Mouse (Mus musculus) T-helper 1 cell (primary cell): ENCODE results near the gene Ccr7.

Experiments used
- in situ Hi-C: fragments of 300-600 bp; cut with MboI, MseI; formaldehyde crosslinking; loops from one replicate; pipeline ENCODE4 v1.15.1; 2025; ENCODE audit warnings: high pct_unique_total_duplicates

The Ccr7 gene

DNA sequence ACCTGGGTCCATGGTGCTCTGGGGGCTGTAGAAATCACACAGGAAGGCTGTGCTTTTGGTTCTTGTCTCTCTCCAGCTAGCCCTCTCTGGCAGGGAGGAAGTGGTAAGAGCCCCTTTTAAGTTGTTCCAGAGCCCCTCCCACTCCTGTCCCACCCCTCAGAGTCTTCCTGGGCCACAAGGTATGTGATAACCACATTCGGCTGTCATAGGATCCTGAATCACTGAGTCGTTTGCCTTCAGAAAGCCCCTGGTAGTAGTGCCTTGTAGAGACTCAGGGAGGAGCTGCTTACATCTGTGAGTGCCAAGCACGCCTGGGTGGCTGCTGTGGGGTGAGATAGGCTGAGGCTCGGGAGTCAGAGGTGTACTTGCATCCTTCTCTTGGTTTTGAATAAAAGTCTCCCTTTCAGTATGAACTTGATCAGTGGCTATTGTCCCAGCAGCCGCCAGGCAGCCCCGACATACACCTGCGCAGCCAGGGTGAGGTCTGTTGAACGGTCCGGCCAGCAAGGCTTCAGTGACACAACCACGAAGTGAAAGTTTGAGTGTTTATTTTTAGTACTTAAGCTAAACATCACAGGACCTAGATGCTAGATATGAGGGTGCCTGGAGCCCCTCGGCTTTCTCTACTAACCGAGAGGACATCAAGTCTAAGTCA lies at the start of gene Ccr7:
Gene Ccr7 (minus strand): TSS at position 91 of the 655 bp plus-strand sequence.
- in situ Hi-C loops: loop anchor here (5.0 kb wide), 1 partner anchor 32 kb away; no protein-coding TSS in a partner anchor

DNA sequence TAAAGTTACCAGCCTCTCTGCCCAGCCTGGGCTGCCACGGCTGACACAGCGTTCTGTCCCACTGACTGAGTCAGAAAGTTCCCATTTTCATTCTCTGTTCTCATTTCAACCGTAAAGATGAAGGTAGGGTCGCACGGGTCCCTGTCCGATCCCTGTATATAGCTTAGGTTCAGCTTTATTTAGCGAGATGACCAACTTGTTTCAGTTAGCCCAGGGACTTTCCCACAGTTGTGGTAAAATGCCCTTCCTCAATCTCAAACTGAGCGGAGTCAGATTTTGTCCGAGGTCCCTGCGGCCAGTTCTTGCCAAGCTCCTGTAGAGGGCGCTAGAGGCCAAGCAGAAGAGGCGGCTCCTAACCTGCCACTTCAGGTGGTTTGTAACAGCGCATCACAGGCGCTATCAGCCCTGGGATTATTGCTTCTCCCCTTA lies 34.3 kb upstream of the Ccr7 start:
- in situ Hi-C loops: loop anchor here (5.0 kb wide), 1 partner anchor 37 kb away; no protein-coding TSS in a partner anchor

DNA sequence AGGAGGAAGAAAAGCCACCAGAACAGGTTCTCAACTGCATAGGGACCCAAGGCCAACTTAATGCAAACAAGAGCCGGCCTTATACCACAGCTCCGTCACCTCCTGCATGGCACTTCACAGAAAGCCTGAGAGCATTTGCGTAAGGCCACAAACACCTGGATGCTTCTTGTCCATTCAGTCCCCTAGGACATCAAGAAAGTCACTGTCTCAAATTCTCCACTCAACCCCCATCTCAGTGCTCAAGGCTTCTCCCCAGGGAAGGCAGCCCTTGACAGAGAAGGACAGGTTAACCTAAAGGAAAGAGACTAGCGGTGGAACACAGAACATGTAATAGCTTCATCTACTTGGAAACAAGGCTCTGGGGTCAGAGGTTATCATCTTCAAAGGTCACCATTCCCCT lies 32.5 kb upstream of the Ccr7 start:
- in situ Hi-C loops: loop anchor here (5.0 kb wide), 1 partner anchor 35 kb away; no protein-coding TSS in a partner anchor

DNA sequence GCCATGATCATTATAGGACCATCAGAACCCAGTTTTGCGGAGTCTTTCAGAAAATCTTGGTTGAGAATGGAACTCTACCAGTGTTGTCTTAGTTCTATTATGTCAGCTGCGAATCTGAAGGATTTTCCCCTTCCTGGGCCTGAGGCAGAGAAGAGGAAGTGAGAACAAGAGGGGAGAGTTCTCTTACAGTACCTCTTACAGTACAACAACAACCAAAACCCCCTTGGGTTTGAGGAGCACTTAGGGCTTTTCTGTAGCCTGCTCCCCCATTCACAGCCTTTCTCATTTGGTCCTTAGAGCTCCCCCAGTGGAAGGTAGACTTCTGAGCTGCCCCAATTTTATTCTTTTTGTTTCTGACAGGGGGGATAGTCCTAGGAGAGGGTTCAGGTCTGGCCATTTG lies 32.0 kb upstream of the Ccr7 start:
- in situ Hi-C loops: loop anchor here (5.0 kb wide), 1 partner anchor 35 kb away; no protein-coding TSS in a partner anchor

DNA sequence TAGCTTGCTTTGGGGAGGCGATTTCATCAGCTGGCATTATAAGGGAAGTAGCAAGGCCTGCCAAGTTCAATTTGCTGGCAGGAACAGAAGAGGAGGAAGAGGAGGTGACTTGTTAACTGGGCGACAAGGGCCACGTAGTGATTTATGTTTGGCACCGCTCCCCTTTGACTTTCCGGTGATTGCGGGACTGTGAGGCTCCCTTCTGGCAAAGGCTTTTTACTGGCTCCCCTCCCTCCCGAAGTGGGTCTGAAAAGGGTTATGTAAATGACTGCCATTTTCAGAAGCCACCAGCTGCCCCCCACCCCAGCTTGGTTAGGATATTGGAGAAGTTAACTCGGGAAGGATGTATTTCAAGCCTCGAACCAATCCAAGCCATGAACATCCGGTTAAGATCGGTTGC lies 27.7 kb upstream of the Ccr7 start:
- in situ Hi-C loops: no loop called here

DNA sequence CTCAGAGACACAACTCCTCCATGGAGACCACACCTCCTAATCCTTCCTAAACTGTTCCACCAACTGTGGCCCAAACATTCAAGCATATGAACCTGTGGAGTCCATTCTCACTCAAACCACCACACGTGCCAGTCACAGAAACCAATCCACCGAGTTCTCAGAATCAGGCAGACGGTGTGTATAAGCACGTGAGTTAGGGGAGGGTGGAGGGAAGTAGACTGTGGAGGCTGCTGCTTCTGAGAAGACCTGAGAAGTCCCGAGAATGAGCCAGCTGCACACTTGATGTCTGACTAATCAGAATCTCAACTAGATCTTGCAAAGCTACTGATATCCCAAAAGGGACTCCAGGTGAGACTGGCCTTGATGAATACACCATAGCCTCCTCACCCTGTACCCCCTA lies 25.2 kb upstream of the Ccr7 start:
- in situ Hi-C loops: no loop called here

DNA sequence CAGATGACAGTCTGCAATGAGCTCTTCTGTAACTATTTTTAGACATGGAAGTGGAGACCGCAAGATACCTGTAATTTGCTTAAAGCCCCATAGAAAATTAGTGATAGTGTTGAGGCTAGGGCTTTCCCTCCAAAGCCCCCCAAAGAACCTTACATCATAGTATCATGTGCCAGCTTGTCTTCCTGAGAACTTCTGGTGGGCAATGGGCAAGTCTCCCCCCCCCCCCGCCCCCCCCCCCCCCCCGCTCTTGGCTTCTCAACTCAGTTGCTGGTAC lies 23.0 kb upstream of the Ccr7 start:
- in situ Hi-C loops: no loop called here

DNA sequence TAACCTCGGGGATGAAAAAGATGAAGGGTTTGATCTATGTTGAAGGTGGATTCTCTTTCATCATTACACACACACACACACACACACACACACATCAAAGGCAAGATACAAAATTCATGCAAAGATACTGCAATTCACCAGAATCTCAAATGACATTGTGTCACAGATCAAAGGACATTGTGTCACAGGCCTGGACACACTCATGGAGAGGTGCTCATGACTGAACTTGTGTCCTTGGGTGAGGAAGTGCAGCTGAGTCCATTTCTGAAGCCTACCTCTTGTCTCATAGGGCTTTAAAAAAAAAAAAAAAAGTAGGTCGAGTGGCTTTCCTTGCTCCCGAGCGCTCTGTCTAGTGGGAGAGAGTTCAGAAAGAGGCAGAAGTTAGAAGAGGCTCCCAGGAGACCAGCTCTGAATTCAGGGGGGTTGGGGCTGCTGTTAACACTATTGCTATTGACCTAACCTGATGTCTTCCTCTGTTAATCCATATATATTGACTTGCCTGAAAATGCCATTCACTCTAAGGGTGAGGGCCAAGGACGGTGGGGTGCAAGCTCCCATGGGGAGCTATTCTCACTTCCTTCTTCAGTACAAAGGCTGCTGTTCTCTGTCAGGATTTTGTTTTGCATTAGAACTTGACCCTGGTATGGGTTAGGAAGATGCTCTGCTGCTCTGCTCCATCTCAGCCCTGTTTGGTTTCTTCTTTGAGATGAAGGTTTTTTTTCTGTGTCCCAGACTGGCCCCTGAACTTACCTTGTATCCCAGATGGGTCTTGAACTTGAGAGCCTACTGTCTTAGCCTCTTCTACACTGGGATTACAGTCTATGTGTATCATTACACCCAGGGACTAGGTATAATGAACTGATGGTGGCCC lies 22.4 kb upstream of the Ccr7 start:
- in situ Hi-C loops: no loop called here

DNA sequence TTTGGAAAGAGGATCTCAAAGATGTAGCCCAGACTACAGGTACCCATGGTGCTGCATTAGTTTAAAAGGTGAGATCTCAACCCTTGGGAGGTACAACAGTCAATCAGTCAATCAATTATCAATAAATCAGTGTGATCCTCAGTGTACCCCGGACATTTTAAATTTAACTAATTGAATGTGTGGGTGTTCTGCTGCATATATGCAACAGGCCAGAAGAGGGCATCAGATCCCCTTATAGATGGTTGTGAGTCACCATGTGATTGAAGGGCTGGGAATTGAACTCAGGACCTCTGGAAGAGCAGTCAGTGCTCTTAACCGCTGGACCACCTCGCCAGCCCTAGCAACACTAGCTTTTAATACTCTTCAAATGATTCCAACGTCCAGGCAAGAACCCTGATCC lies 17.1 kb upstream of the Ccr7 start:
- in situ Hi-C loops: no loop called here

DNA sequence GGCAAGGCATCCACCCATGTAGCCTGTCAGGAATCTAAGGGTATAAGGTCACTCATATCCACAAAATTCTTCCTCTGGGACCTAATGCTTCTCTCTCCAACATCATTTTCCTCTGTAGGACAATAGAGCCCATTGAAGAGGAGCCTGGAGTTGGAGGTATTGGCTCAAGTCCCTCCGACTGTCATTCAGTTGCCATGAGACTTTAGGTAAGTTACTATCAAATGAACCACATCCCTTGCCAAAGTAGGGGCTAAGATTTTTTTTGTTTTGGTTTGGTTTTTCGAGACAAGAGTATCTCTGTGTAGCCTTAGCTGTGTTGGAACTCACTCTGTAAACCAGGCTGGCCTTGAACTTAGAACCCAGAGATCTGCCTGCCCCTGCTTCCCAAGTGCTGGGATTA lies 16.6 kb upstream of the Ccr7 start:
- in situ Hi-C loops: no loop called here

DNA sequence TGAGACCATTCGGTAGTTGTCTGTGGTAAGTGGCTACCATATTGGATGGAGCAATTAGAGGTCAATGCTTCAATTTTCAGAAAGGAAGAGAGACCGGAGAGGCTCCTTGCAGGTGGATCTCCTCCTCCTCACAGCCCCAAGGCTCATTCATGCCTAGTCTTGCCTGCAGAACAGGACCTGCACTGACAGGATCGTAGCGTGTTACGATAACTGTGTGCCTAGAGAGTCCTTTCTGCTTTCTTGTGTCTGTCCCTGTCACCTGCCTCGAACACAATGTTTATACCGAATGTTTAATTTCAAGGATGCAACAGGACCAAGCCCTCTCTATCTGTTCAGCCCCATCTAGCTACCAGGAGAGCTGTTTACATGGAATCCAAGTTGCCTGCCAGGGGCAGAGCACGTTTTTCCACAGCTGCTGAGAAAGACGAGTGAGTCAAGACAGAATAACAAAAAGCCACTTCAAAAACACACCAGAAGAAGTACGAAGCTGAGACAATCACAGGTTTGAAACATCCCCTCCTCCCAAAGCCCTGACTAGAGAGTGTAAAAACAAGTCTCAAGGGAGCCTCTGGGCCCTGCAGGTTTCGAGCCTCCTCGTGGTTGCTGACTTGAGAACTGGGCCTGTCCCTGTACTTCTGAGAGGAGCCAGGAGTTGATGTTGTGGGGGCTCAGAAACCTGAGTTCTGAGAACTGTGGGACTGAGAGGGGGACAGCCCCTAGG lies 15.8 kb upstream of the Ccr7 start:
- in situ Hi-C loops: no loop called here

DNA sequence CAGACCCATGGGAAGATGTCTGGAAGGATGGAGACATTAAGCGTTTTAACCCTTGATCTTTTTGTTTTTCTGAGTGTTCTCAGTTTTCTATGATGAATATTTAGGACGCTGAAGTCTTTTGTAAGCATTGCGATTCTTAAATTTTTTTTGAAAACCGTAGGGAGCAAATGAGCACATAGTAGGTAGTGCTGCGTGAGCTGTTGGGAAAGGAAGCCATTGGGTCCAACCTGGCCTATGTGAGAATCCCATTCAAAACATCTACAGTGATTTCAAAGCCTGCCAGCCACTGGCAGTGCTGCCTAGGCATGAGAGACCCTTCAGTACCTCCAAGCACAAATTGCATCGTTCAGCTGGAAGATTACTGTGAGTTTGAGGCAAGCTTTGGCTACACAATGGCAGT lies 15.1 kb upstream of the Ccr7 start:
- in situ Hi-C loops: no loop called here

DNA sequence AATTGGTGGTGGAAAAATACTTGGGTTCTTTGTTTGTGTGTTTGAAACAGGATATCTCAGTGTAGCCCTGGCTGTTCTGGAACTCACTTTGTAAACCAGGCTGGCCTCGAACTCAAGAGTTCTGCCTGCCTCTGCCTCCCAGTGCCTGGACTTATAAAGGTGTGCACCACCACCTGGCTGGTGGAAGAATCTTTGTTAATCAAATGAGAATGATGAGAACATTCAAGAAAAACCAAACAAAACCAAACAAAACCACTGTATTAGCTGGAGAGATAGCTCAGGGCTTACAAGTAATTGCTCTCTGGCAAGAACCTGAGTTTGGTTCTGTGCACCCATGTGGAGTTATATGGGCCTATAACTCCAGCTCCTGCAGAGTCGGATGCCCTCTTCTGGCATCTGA lies 14.6 kb upstream of the Ccr7 start:
- in situ Hi-C loops: no loop called here

DNA sequence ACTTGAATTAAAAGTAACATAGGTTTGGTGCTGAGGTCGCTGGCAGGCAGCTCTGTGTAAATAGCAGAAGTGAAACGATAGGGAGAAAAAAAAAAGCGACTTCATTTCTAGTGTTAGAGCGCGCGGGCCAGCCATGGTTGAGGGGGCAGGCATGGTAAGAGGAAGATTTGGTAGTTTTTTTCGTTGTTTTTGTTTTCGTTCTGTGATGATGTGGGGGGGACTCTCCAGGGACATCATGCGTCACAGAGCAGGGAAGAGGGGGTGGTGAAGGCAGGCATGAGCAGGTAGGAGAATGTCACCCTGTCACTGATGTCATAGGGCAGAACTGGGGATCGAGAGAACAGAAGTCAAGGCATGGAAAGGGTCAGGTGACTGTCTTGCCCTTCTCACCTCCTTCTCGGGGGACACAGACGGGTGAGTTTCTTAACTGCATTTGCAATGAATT lies 13.2 kb upstream of the Ccr7 start:
- in situ Hi-C loops: no loop called here

DNA sequence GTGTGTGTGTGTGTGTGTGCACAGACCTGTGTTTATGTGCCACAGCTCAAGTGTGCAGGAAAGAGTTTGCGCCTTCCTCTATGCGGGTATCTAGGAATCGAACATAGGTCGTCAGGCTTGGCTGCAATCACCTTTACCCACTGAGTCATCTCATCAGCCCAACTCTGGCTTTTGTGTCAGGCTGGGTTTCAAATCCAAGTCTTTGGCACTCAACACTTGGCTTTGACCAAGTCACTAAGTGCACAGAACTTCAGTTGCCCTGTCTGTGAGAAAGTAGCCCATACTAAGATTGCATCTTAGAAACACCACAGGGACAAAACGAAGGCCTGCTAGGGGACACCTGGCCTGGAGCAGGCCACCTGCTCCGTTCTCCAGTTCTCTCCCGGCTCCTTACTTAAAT lies 12.7 kb upstream of the Ccr7 start:
- in situ Hi-C loops: no loop called here

DNA sequence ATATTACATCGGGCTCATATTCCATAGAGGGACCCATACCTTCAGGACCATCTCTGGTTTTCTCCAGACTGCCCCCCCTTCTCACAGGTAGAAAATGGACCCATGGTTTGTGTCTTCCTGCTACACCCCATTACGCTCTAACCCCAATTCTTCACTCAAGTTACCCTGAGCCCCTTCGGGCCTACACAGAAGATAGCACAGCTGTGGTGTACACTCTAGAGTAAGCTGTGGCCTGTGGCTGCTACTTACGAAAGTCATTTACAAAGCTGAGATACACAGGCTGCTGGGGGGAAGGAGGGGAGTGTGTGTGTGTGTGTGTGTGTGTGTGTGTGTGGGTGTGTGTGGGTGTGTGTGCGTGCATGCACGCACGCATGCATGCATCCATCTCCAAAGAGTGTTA lies 11.4 kb upstream of the Ccr7 start:
- in situ Hi-C loops: no loop called here

DNA sequence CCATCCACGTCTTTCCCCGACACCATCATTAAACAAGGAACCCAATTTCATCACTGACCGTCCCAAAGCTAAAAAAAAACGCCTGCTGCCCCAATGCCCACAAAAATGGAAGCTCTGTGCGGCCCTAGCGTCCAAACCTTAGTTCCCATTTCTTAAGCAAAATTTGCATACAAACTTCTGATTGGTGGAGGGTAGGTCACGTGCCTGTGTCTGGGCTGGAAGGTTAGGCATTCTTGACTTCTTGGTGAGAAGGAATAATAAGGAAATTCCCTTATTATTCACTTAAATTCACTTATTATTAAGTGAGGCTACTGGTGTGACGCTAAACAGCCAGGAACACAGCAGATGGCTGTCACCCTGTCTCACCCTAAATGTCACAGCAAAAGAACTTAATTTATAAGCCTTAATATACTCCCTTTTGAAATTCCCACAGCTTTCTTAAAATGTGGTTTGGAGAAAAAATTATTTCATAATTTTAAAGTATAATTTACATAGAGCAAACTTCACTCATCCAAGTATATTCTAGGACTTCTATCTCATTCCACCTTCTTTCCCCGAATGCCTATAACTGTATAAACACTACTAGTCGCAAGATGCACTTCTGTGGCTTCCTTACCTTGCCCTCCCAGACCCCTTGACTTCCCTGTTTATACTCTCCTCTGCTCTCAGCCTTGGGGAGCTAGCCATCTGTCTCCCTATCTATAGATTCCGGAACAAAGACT lies 10.3 kb upstream of the Ccr7 start:
- in situ Hi-C loops: no loop called here

DNA sequence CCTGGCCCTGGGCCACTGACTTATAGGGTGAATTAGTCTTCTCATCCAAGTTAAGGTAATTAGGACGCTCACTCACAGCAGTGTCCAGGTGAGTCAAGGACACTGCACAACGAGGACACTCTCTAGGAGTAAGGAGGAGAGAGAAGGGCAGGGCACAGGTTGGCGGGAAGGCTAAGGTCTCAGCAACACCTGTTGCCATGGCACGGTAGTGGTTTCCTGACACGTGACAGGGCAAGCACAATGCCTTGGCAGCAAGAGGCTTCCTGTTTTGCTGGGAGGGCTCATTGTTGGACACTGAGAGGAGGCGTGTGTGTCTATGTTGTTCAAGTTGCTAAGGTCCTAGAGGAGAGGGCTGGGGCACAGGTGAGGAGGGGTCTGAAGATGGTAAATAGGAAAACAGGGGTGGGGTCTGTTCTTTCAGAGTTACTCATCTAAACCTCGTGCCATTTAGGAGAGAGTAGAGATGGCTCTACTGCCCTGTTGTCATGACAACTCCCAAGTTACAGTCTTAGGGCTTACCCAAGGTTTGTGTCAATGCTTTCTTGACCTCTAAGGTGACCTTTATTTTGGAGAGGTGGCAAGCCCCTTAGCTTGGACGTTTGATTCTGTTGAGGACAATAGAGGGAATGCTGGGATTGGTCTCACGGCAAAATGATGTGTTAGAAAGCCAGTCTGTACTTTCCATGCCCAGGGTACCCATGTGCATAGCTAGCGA lies 8.3 kb upstream of the Ccr7 start:
- in situ Hi-C loops: no loop called here

DNA sequence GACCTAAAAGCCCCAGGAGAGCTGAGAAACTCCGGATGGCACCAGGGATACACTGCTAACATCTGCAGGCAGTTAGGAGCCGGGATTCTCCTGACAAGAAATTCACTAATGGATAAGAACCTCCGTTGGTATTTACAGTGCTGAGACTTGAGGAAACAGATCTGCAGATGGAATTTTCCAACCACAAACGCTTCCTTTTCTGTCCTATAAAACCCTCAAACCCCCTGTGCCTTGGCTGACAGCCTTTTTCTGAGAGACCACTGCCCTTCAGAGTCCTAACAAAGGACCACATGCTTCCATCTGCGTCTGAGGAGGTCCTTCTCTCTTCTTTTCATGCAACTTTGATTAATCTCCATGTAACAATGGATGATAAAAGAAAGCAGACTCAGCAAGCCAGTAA lies 6.8 kb upstream of the Ccr7 start:
- in situ Hi-C loops: no loop called here

DNA sequence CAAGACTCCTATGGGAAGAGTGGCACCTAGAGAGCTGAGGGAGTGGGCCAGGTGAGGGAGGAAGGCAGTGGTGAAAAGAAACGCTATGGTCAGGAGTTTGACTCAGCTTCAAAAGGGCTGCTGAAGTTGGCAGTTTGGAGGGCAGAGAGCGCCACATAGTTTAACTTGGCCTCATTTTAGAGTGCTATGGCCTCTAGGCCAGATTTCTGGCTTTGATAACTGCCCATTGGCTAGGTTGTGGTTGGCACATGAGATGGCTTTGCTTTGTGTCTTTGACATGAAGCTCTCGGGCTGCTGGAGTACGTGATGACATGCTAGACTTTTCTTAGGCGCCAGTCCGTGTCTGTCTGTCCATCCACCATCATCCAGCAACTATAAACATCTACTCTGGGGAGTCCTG lies 5.4 kb upstream of the Ccr7 start:
- in situ Hi-C loops: no loop called here

DNA sequence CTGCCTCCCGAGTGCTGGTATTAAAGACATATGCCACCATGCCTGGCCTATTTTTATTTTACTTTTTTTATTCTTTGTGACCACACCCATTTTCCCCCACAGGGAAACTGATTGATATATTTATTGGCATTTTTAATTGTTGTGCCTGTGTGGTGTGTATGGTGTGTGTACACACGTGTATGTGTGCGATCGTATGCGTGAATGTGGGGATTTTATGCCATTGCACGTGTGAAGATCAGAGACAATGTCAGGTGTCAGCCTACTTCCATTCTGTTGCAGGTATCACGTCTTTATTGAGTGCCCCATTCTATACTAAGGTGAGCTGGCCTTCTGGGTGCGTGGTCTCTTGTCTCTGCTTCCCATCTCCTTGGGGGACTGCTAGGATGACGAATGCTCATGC lies 940 bp upstream of the Ccr7 start:
- in situ Hi-C loops: no loop called here
